Mouse (Mus musculus): ENCODE results near the gene Rtn4rl1. TPM values are rescaled to one million over a fixed set of nuclear protein-coding genes. Genes with fewer than 3 reads are reported as not detected.

The Rtn4rl1 gene
- polyA plus RNA-seq, 1 experiment from 2014 or later = 1.1 TPM

- Histone ChIP-seq H3K4me3 (ENCODE audit: low read depth, low read length) (no peak overlapping the region), H3K4me1 (ENCODE audit: insufficient read depth) (peaks cover 18% of the 10 kb centered on the region), H3K9ac (no peak overlapping the region), H3K9me3 (ENCODE audit: low read depth, low read length) (no peaks in the 10 kb centered on the region), H3K4me2 (no peak overlapping the region), H3K36me3 (ENCODE audit: insufficient read depth) (peaks cover 54% of the 10 kb centered on the region), H3K27me3 (ENCODE audit: insufficient read depth, low read length) (peaks cover 3% of the 10 kb centered on the region; the same call in 1 of the 2 replicates), H3K27ac (ENCODE audit: low read depth) (no peak overlapping the region)
- no peak for ATAC-seq (ENCODE audit: insufficient read depth)
- peak; percentile 59 for TF ChIP-seq CTCF (IDR thresholded peaks at IDR 0.05; ENCODE audit: low read depth)
- peak; percentile 59 for DNase-seq
- WGBS = 59% methylated on average over 2 of the region's 2 CpGs
Measured at GRCm38 (mm10) chr11:75159564-75159963, 34.0 kb upstream of the Rtn4rl1 start.

- Histone ChIP-seq H3K36me3 (ENCODE audit: insufficient read depth) (peaks cover 68% of the 10 kb centered on the region), H3K27ac (ENCODE audit: low read depth) (peak overlapping the region; percentile 95), H3K9me3 (ENCODE audit: low read depth, low read length) (no peaks in the 10 kb centered on the region), H3K4me3 (ENCODE audit: low read depth, low read length) (no peak overlapping the region), H3K4me2 (no peak overlapping the region), H3K4me1 (ENCODE audit: insufficient read depth) (peaks cover 18% of the 10 kb centered on the region), H3K9ac (no peak overlapping the region), H3K27me3 (ENCODE audit: insufficient read depth, low read length) (peaks cover 17% of the 10 kb centered on the region)
- WGBS = 43% methylated on average over 7 of the region's 7 CpGs
- DNase-seq (no peak), ATAC-seq (ENCODE audit: insufficient read depth) (no peak)
- TF ChIP-seq CTCF (IDR thresholded peaks at IDR 0.05; ENCODE audit: low read depth) = no peak
Measured at GRCm38 (mm10) chr11:75160954-75161353, 32.6 kb upstream of the Rtn4rl1 start.

DNA sequence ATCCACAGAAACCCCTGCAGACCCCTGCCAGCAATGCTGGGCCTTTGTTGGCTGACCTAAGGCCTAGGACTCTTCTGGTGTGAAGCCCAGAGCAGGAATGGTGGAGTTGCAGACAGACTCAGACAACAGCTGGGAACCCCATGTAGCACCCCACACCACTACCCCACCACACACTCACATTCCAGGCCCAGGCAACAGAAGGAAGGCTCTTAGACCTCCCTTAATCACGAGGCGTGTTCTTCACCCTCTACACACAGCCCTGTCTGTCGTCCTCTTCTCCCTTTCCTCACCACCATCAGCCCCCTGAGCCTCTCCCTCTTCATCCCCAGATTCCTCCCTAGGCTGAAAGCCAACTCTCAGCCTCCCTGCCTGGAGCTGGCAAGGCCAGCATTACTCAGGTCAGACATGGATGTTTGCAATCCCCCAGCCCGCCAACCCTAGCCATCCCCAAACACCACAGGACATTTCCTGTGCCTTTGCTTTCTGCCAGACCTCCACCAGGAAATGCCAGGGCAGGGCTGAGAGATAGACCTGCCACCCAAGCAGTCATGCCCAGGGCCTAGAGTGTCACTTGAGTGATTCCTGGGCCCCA, 32.1 kb upstream of the Rtn4rl1 start:
- H3K4me3 ChIP-seq (ENCODE audit: low read depth, low read length) = no peak overlapping the region
- no peak for TF ChIP-seq CTCF (IDR thresholded peaks at IDR 0.05; ENCODE audit: low read depth)
- H3K27me3 ChIP-seq (ENCODE audit: insufficient read depth, low read length) = peaks cover 22% of the 10 kb centered on the region
- no peak overlapping the region for H3K4me2 ChIP-seq
- ATAC-seq (ENCODE audit: insufficient read depth) = peak; percentile 86
- H3K9me3 ChIP-seq (ENCODE audit: low read depth, low read length) = no peaks in the 10 kb centered on the region
- WGBS = 39% methylated on average over 4 of the region's 4 CpGs
- H3K9ac ChIP-seq = no peak overlapping the region
- peak overlapping the region; percentile 95 for H3K27ac ChIP-seq (ENCODE audit: low read depth)
- peaks cover 74% of the 10 kb centered on the region for H3K36me3 ChIP-seq (ENCODE audit: insufficient read depth)
- H3K4me1 ChIP-seq (ENCODE audit: insufficient read depth) = peaks cover 18% of the 10 kb centered on the region
- peak; percentile 84 for DNase-seq

DNA sequence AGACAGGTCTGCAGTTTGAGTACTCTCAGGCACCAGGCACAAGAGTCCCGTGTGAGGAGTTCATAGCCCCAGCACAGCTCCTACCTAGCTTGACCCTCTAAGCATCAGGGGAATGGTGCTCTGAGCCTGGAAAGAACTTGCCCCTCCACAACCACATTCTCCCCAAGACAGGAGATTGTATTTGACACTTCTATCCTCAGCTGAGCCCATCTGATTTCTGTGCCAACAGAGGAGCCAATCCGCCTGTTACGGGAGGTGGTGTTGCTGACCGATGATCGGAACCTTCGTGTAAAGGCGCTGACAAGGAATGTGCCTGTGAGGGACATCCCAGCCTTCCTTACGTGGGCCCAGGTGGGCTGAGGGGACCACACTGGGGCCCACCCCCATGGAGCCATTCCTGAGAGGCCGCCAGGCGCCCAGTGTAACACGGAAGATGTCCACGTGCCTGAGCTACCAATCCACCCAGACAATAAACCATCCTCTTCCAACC, 30.9 kb upstream of the Rtn4rl1 start:
- peak overlapping the region; percentile 76; the same call in 1 of the 2 replicates for H3K4me2 ChIP-seq
- TF ChIP-seq CTCF (IDR thresholded peaks at IDR 0.05; ENCODE audit: low read depth) = no peak
- H3K4me1 ChIP-seq (ENCODE audit: insufficient read depth) = peaks cover 11% of the 10 kb centered on the region
- WGBS = 66% methylated on average over 12 of the region's 12 CpGs
- H3K9ac ChIP-seq = peak overlapping the region; percentile 91
- peak overlapping the region; percentile 95 for H3K27ac ChIP-seq (ENCODE audit: low read depth)
- DNase-seq (peak; percentile 17), ATAC-seq (ENCODE audit: insufficient read depth) (no peak)
- H3K36me3 ChIP-seq (ENCODE audit: insufficient read depth) = peaks cover 85% of the 10 kb centered on the region
- H3K9me3 ChIP-seq (ENCODE audit: low read depth, low read length) = no peaks in the 10 kb centered on the region
- no peak overlapping the region for H3K4me3 ChIP-seq (ENCODE audit: low read depth, low read length)
- H3K27me3 ChIP-seq (ENCODE audit: insufficient read depth, low read length) = peaks cover 33% of the 10 kb centered on the region

GRCm38 (mm10) chr11:75163379-75163778, 30.2 kb upstream of the Rtn4rl1 start:
- ATAC-seq (ENCODE audit: insufficient read depth) = no peak
- peak overlapping the region; percentile 91; the same call in 1 of the 2 replicates for H3K9ac ChIP-seq
- 65% methylated on average over 6 of the region's 6 CpGs for WGBS
- peak overlapping the region; percentile 95 for H3K27ac ChIP-seq (ENCODE audit: low read depth)
- no peak overlapping the region for H3K4me3 ChIP-seq (ENCODE audit: low read depth, low read length)
- peak; percentile 21 for DNase-seq
- H3K4me1 ChIP-seq (ENCODE audit: insufficient read depth) = peaks cover 11% of the 10 kb centered on the region
- peaks cover 82% of the 10 kb centered on the region for H3K36me3 ChIP-seq (ENCODE audit: insufficient read depth)
- peak overlapping the region; percentile 76 for H3K4me2 ChIP-seq
- TF ChIP-seq CTCF (IDR thresholded peaks at IDR 0.05; ENCODE audit: low read depth) = no peak
- no peaks in the 10 kb centered on the region for H3K9me3 ChIP-seq (ENCODE audit: low read depth, low read length)
- H3K27me3 ChIP-seq (ENCODE audit: insufficient read depth, low read length) = peaks cover 40% of the 10 kb centered on the region

DNA sequence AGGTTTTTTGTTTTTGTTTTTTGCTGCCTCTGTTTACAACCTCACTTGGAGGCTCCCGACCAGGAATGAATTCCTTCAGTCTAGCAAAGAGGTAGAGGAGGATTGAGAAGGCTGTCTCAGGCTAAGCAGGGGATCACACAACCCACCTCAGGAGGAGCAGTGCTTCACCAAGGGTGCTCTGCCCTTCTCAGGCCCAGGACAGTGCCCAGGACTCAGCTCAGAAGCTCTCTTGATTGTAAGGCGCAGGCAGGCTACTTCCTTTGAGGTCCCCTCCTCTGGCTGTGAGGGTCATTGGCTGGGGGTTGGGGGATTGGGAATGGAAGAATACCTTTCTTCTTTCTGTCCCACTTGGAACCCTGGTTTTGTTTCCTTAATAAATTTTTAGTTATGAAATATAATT, 29.5 kb upstream of the Rtn4rl1 start:
- DNase-seq (no peak), ATAC-seq (ENCODE audit: insufficient read depth) (no peak)
- Histone ChIP-seq H3K4me3 (ENCODE audit: low read depth, low read length) (peak overlapping the region; percentile 77; the same call in 1 of the 2 replicates), H3K9me3 (ENCODE audit: low read depth, low read length) (no peaks in the 10 kb centered on the region), H3K4me1 (ENCODE audit: insufficient read depth) (peaks cover 8% of the 10 kb centered on the region), H3K27me3 (ENCODE audit: insufficient read depth, low read length) (peaks cover 45% of the 10 kb centered on the region), H3K4me2 (peak overlapping the region; percentile 76), H3K36me3 (ENCODE audit: insufficient read depth) (peaks cover 81% of the 10 kb centered on the region), H3K9ac (peak overlapping the region; percentile 91), H3K27ac (ENCODE audit: low read depth) (peak overlapping the region; percentile 95)
- no peak for TF ChIP-seq CTCF (IDR thresholded peaks at IDR 0.05; ENCODE audit: low read depth)
- WGBS = 55% methylated on average over 2 of the region's 2 CpGs

DNA sequence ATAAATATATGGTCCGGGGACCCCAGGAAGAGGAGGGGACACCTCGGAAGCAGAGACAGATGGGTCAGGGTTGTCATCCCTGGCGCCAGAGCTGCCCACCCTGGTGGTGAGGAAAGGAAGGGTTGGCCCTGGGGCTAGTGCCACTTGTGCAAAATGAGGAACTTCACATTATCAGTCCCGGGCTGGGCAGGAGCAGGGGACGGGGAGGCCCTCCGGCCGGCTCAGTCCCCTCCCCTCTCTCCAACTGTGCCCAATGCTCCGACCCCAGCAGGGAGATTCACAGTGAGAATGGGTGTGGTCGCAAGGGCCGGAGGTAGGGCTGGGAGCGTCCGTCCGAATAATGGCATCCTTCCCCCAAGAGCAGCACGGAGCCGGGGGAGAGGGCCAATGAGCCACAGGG, 28.8 kb upstream of the Rtn4rl1 start:
- Histone ChIP-seq H3K4me1 (ENCODE audit: insufficient read depth) (peaks cover 8% of the 10 kb centered on the region), H3K4me2 (peak overlapping the region; percentile 76)

More for the DNA sequence above, 28.8 kb upstream of the Rtn4rl1 start:
- H3K9ac ChIP-seq = peak overlapping the region; percentile 91
- TF ChIP-seq CTCF (IDR thresholded peaks at IDR 0.05; ENCODE audit: low read depth) = peak; percentile 45
- no peak for ATAC-seq (ENCODE audit: insufficient read depth)
- peak overlapping the region; percentile 95; the same call in 1 of the 2 replicates for H3K27ac ChIP-seq (ENCODE audit: low read depth)
- 18% methylated on average over 15 of the region's 15 CpGs for WGBS
- H3K27me3 ChIP-seq (ENCODE audit: insufficient read depth, low read length) = peaks cover 48% of the 10 kb centered on the region
- H3K9me3 ChIP-seq (ENCODE audit: low read depth, low read length) = no peaks in the 10 kb centered on the region
- H3K4me3 ChIP-seq (ENCODE audit: low read depth, low read length) = peak overlapping the region; percentile 77
- peaks cover 75% of the 10 kb centered on the region for H3K36me3 ChIP-seq (ENCODE audit: insufficient read depth)
- peak; percentile 23 for DNase-seq
